Mouse (Mus musculus): ENCODE results near the gene Hsp90ab1.

Gene Hsp90ab1

GRCm38 (mm10) chr17:45581567-45581983 lies 8.5 kb upstream of the Hsp90ab1 start:
- DNase-seq (ENCODE audit: low spot score in 2 of 2), result no peak

- no peak for DNase-seq (ENCODE audit: low spot score in 2 of 2)
These were observed 7.9 kb upstream of the Hsp90ab1 start for GRCm38 (mm10) chr17:45580958-45581477.

GRCm38 (mm10) chr17:45579554-45579953 lies 6.5 kb upstream of the Hsp90ab1 start:
- DNase-seq (ENCODE audit: low spot score in 2 of 2), result no peak

GRCm38 (mm10) chr17:45578843-45579242 lies 5.8 kb upstream of the Hsp90ab1 start:
- DNase-seq (ENCODE audit: low spot score in 2 of 2), result no peak

GRCm38 (mm10) chr17:45578242-45578641 lies 5.2 kb upstream of the Hsp90ab1 start:
- DNase-seq (ENCODE audit: low spot score in 2 of 2), result no peak

- no peak for DNase-seq (ENCODE audit: low spot score in 2 of 2)
These were observed 2.2 kb upstream of the Hsp90ab1 start for GRCm38 (mm10) chr17:45575123-45575897.

GRCm38 (mm10) chr17:45574129-45574761 lies 1.2 kb upstream of the Hsp90ab1 start:
- peak; percentile 54 to 68 for DNase-seq (ENCODE audit: low spot score in 2 of 2)

- peak; percentile 94 to 98 for DNase-seq (ENCODE audit: low spot score in 2 of 2)
These were observed 681 bp upstream of the Hsp90ab1 start for GRCm38 (mm10) chr17:45573780-45574123.

GRCm38 (mm10) chr17:45572103-45573086 lies 676 bp downstream of the Hsp90ab1 start:
- peak in 1 of 2 experiments; percentile 65 for DNase-seq (ENCODE audit: low spot score in 2 of 2)

GRCm38 (mm10) chr17:45569999-45570398 lies 3.1 kb downstream of the Hsp90ab1 start:
- DNase-seq (ENCODE audit: low spot score in 2 of 2), result no peak

GRCm38 (mm10) chr17:45568990-45569389 lies 4.1 kb downstream of the Hsp90ab1 start:
- DNase-seq (ENCODE audit: low spot score in 2 of 2), result no peak

- no peak for DNase-seq (ENCODE audit: low spot score in 2 of 2)
These were observed 5.9 kb downstream of the Hsp90ab1 start for GRCm38 (mm10) chr17:45567162-45567601.

- no peak for DNase-seq (ENCODE audit: low spot score in 2 of 2)
These were observed 6.5 kb downstream of the Hsp90ab1 start for GRCm38 (mm10) chr17:45566360-45567161.

GRCm38 (mm10) chr17:45566031-45566359 lies 7.1 kb downstream of the Hsp90ab1 start:
- DNase-seq (ENCODE audit: low spot score in 2 of 2), result no peak

- no peak for DNase-seq (ENCODE audit: low spot score in 2 of 2)
These were observed 8.0 kb downstream of the Hsp90ab1 start for GRCm38 (mm10) chr17:45565103-45565502.

GRCm38 (mm10) chr17:45564531-45565084 lies 8.5 kb downstream of the Hsp90ab1 start:
- DNase-seq (ENCODE audit: low spot score in 2 of 2), result no peak

GRCm38 (mm10) chr17:45563655-45564530 lies 9.2 kb downstream of the Hsp90ab1 start, which contains the start of gene Slc35b2:
TSS of gene Slc35b2 (plus strand) at chr17:45563874.
- DNase-seq (ENCODE audit: low spot score in 2 of 2), result peak; percentile 86 to 90

GRCm38 (mm10) chr17:45563216-45563615 lies 9.9 kb downstream of the Hsp90ab1 start:
- no peak for DNase-seq (ENCODE audit: low spot score in 2 of 2)

GRCm38 (mm10) chr17:45559732-45560525 lies 13.1 kb downstream of the Hsp90ab1 start:
- no peak for DNase-seq (ENCODE audit: low spot score in 2 of 2)
